Mouse (Mus musculus) thymus, adult 2 months (tissue): ENCODE data around the gene Rab6a.

Experiments
- CTCF ChIP-seq: fragments of 200-500 bp; IDR thresholded peaks from 2 replicates; pipeline ENCODE4 v1.5.1; 2012; ENCODE audit warnings: mild to moderate bottlenecking, control low read depth, low read length, moderate library complexity, borderline replicate concordance; ENCODE audit not compliant: control insufficient read depth, poor library complexity, insufficient read depth; ENCODE audit errors: extremely low read depth
- POLR2A ChIP-seq: fragments of 200-500 bp; IDR thresholded peaks from 2 replicates; pipeline ENCODE4 v1.6.1; 2012; ENCODE audit warnings: mild to moderate bottlenecking, low read length, control low read depth, moderate library complexity; ENCODE audit not compliant: control insufficient read depth, poor library complexity, insufficient read depth; ENCODE audit errors: extremely low read depth

GRCm38 (mm10) chr7:100649826-100650225, 42.6 kb downstream of the Rab6a start:
- TF ChIP-seq CTCF (no peak), POLR2A (no peak)
